Mouse (Mus musculus): ENCODE results near the gene Morc1. TPM values are rescaled to one million over a fixed set of nuclear protein-coding genes. Genes with fewer than 3 reads are reported as not detected.
A peak's percentile ranks its signal among the peaks of the same experiment; 100 is the strongest.

Gene Morc1
- polyA plus RNA-seq, 1 experiment from 2014 or later: not detected

DNA sequence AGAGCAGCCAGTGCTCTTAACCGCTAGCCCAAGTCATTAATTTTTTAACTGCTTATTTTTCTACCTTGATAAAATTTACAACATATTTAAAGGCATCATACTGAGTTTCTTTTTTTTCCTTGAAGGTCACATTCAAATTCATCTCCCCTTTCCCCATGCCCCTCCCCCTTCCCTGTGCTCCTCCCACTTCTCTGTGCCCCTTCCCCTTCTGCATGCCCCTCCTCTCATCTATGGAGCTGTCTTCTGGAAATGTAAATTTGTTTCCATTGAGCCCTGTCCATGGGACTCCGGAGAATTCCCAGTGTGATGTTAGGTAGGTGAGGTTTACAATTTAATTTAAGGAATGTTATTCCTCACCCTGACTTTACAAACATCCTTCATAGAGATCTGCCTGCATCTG is 180.4 kb downstream of the Morc1 start:
- no peak for DNase-seq (ENCODE audit: low spot score)
- Histone ChIP-seq H3K36me3 (replicated peaks) (no peaks in the 10 kb centered on the region), H3K9me3 (no peaks in the 10 kb centered on the region), H3K4me3 (no peak overlapping the region), H3K4me1 (no peaks in the 10 kb centered on the region), H3K27me3 (replicated peaks; ENCODE audit: low read depth, poor library complexity, severe bottlenecking) (no peaks in the 10 kb centered on the region), H3K27ac (replicated peaks) (no peak overlapping the region)
- whole genome bisulfite sequencing: 90% methylated on average over 2 of the region's 2 CpGs

DNA sequence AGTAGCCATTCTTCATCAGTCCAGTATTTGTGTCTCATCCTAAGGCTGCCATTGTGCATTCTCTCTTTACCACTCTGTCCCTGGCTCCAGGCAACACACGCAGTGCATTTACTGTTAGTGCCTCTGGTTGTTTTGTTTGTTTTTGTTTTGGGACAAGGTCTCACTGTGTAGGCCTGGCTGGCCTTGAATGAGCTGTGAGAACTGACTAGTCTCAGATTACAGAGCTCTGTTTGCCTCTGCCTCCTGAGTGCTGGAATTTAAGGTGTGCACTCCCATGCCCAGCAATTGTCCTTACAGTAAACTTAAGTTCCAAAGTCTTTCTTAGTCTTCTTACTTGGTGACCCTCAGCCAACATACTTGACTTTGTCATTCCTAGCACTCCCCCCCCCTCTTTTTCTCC is 182.7 kb downstream of the Morc1 start:
- no peaks in the 10 kb centered on the region for H3K4me1 ChIP-seq
- no peak for DNase-seq (ENCODE audit: low spot score)
- no peaks in the 10 kb centered on the region for H3K36me3 ChIP-seq (replicated peaks)
- no peak overlapping the region for H3K27ac ChIP-seq (replicated peaks)
- no peaks in the 10 kb centered on the region for H3K9me3 ChIP-seq
- 30% methylated on average over 1 of the region's 1 CpGs for WGBS
- H3K4me3 ChIP-seq: no peak overlapping the region
- no peaks in the 10 kb centered on the region for H3K27me3 ChIP-seq (replicated peaks; ENCODE audit: low read depth, poor library complexity, severe bottlenecking)

DNA sequence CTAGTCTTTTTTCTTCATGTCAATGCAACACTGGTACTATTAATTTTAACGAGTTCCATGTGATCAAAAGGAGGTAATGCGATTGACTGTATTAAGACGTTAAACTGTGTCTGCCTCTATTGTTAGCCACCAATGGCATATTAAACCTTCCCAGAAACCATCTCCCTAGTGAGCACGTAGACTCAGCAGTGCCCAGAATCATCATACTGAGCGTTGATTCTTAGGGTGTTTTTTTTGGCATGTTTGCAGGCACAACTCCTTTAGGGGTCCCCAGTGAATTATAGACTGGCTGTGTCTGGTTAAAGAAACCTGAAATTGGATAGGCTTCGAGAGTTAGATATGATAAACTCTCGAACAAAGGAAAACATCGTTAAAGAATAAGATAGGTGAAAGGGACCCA is 189.5 kb downstream of the Morc1 start:
- WGBS: 46% methylated on average over 8 of the region's 8 CpGs
- Histone ChIP-seq H3K9me3 (no peaks in the 10 kb centered on the region), H3K4me1 (peaks cover 6% of the 10 kb centered on the region; the same call in 1 of the 2 replicates), H3K4me3 (no peak overlapping the region), H3K36me3 (replicated peaks) (no peaks in the 10 kb centered on the region), H3K27me3 (replicated peaks; ENCODE audit: low read depth, poor library complexity, severe bottlenecking) (no peaks in the 10 kb centered on the region), H3K27ac (replicated peaks) (no peak overlapping the region)
- no peak for DNase-seq (ENCODE audit: low spot score)

DNA sequence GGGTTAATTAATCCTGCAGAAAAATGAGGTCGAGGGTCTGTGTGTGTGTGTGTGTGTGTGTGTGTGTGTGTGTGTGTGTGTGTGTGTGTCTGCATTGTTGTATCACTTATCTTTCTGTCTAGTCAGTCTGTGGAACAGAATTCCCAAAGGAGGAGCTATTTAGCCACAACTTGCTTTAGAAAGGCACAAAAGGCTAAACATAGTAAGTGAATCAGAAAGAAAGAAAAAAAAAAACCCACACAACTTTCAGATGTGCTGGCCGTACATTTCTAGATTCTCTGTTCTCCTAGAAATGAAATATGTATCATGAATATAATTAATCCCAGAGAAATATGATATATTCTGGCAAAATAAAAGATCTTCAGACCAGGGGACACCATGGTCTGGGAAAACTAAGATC is 190.0 kb downstream of the Morc1 start:
- Histone ChIP-seq H3K9me3 (no peaks in the 10 kb centered on the region), H3K4me1 (peaks cover 6% of the 10 kb centered on the region; the same call in 1 of the 2 replicates), H3K27me3 (replicated peaks; ENCODE audit: low read depth, poor library complexity, severe bottlenecking) (no peaks in the 10 kb centered on the region), H3K4me3 (no peak overlapping the region), H3K27ac (replicated peaks) (no peak overlapping the region), H3K36me3 (replicated peaks) (no peaks in the 10 kb centered on the region)
- DNase-seq (ENCODE audit: low spot score): peak; percentile 24
- 32% methylated on average over 2 of the region's 2 CpGs for WGBS

DNA sequence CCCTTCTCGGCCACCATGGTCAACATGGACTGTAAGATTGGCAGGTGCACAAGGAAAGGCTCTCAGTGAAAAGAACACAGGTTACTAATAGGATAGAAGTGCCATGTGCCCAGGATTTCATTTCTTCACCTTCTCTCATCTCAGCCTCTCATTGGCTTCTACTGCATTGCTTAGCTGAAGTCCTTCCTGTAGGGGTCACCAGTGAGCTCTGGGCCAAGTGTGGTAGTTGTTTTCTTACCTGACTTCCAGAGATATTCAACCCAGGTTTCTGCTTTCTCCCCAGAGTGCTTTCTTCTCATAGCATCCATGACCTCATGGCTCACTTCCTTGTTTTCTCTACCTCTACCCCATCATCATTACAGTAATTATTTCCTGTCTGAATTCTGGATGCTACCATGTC is 192.4 kb downstream of the Morc1 start:
- Histone ChIP-seq H3K27ac (replicated peaks) (no peak overlapping the region), H3K4me1 (peaks cover 6% of the 10 kb centered on the region; the same call in 1 of the 2 replicates), H3K9me3 (no peaks in the 10 kb centered on the region), H3K36me3 (replicated peaks) (no peaks in the 10 kb centered on the region), H3K4me3 (no peak overlapping the region), H3K27me3 (replicated peaks; ENCODE audit: low read depth, poor library complexity, severe bottlenecking) (no peaks in the 10 kb centered on the region)
- 83% methylated on average over 1 of the region's 1 CpGs for WGBS
- no peak for DNase-seq (ENCODE audit: low spot score)

DNA sequence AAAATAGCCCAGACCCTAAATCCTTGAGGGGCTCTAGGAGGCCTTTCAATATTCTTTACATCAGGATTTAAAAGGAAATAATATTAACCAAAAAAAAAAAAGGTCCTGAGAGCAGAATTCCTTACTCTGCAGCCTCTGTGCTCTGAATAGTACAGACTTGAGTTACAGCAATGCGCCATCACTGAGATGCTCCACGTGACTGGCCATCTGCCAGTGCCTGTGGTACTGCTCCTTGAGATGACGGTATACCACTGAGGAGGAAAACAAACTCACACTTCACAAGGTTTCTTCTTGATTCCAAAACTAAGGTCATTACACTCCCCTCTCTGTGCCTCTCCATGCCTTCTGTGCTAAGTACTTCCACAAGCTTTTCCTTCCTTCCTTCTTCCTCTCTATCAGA is 195.1 kb downstream of the Morc1 start:
- Histone ChIP-seq H3K9me3 (no peaks in the 10 kb centered on the region), H3K4me1 (no peaks in the 10 kb centered on the region), H3K27ac (replicated peaks) (no peak overlapping the region), H3K4me3 (no peak overlapping the region), H3K36me3 (replicated peaks) (no peaks in the 10 kb centered on the region), H3K27me3 (replicated peaks; ENCODE audit: low read depth, poor library complexity, severe bottlenecking) (no peaks in the 10 kb centered on the region)
- WGBS: 87% methylated on average over 3 of the region's 3 CpGs
- DNase-seq (ENCODE audit: low spot score): no peak

DNA sequence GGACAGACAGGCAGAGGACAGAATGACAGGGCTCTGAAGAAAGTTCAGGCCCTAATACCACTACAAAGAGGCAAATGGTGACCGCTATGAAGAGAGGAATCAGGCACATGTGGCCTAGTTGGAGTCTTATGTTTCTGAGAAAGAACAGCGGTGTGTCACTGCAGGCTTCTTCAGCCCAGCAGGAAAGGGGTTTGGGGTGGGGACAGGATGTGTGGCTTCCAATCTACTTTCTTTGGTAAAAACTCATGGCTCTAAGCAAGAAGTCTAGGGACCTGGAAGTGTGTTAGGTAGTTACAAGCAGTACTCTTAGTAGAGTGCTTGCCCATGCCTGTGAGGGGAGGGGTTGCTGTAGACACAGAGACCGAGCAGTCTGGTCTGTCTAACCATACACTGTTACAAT is 196.3 kb downstream of the Morc1 start:
- H3K9me3 ChIP-seq: no peaks in the 10 kb centered on the region
- WGBS: 90% methylated on average over 3 of the region's 3 CpGs

DNA sequence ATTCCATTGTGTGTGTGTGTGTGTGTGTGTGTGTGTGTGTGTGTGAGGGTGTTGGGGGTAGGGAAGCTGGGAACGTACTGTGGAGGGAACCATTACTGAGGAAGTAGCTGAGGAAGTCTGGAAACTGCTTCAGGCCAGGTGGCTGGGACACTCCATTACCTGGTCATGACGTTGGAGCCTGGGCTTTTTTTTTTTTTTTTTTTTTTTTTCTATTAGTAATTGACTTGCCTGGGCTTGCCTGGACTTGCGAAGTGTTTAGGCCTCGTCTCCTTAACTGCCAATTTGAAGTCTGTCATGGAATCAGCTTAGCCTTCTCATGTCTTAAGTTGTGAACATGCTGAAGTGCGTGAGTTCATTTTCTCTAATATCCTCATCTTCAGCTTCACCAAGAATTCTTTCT is 198.7 kb downstream of the Morc1 start:
- H3K4me3 ChIP-seq: no peak overlapping the region
- H3K27me3 ChIP-seq (replicated peaks; ENCODE audit: low read depth, poor library complexity, severe bottlenecking): no peaks in the 10 kb centered on the region
- no peaks in the 10 kb centered on the region for H3K9me3 ChIP-seq
- WGBS: 80% methylated on average over 5 of the region's 5 CpGs
- no peak for DNase-seq (ENCODE audit: low spot score)
- H3K4me1 ChIP-seq: no peaks in the 10 kb centered on the region
- H3K36me3 ChIP-seq (replicated peaks): no peaks in the 10 kb centered on the region
- H3K27ac ChIP-seq (replicated peaks): no peak overlapping the region

More for the DNA sequence above, 196.3 kb downstream of the Morc1 start:
- Histone ChIP-seq H3K27me3 (replicated peaks; ENCODE audit: low read depth, poor library complexity, severe bottlenecking) (no peaks in the 10 kb centered on the region), H3K36me3 (replicated peaks) (no peaks in the 10 kb centered on the region), H3K27ac (replicated peaks) (no peak overlapping the region), H3K4me1 (no peaks in the 10 kb centered on the region), H3K4me3 (no peak overlapping the region)
- DNase-seq (ENCODE audit: low spot score): no peak

DNA sequence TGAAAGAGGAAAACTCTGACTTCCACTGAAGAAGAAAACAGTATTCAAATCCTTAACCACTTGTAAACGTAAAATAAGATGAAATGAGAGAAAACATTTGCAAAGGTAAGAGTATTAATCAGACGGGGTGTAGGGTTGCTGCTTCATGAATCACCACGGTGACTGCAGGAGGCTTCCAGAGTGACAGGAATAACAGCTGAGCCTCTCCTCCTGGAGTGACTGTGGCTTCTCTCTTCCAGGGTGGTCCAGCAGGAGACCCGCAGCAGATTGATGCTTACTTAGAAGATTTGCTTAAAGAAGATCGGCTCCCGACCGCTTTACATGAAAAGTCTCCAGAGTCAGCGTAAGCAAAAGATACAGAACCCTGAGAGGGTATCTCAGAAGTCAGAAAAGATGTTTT is 199.4 kb downstream of the Morc1 start:
- Histone ChIP-seq H3K4me3 (no peak overlapping the region), H3K27ac (replicated peaks) (no peak overlapping the region), H3K36me3 (replicated peaks) (no peaks in the 10 kb centered on the region), H3K9me3 (no peaks in the 10 kb centered on the region), H3K4me1 (no peaks in the 10 kb centered on the region), H3K27me3 (replicated peaks; ENCODE audit: low read depth, poor library complexity, severe bottlenecking) (no peaks in the 10 kb centered on the region)
- 34% methylated on average over 8 of the region's 8 CpGs for WGBS
- DNase-seq (ENCODE audit: low spot score): no peak

DNA sequence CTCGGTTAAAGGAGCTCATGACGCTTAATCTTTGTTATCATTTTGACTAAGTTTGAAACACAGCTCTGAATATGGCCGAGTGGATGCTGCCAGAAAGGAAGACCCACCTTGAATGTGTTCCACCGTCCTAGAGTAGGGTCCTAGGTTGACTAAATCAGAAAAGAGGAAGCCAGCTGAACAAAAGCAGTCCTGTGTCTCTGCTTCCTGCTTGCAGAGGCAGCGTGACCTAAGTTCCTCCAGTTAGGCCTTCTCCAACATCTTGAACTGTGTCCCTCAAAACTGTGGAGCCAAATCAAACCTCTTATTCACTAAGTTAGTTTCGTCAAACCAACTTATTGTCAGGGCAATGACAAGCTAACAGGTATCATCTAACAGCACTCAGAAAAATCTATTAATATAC is 201.3 kb downstream of the Morc1 start:
- no peaks in the 10 kb centered on the region for H3K4me1 ChIP-seq
- no peaks in the 10 kb centered on the region for H3K9me3 ChIP-seq
- DNase-seq (ENCODE audit: low spot score): no peak
- H3K4me3 ChIP-seq: no peak overlapping the region
- no peaks in the 10 kb centered on the region for H3K27me3 ChIP-seq (replicated peaks; ENCODE audit: low read depth, poor library complexity, severe bottlenecking)
- WGBS: 88% methylated on average over 6 of the region's 6 CpGs
- H3K36me3 ChIP-seq (replicated peaks): no peaks in the 10 kb centered on the region
- H3K27ac ChIP-seq (replicated peaks): no peak overlapping the region

DNA sequence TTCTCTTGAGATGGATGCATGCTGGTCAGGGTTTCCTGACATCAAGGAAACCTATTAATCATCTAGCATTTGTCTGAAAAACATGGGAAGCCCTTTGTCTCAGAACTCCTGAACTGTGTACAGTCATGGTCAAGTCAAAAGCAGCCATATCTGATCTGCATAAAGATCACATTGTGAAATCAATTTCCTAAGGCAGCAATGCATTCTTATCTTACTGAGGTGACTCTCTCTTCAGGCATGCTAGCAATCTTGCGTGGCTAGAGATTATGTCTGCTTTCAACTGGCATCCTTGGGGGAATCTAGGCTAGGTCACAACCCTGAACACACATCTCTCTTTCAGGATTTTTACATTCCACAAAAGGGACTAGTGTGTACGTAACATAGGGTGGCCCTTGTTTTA is 215.2 kb downstream of the Morc1 start:
- 0 out of 2 replicates have a peak, but pooled peaks cover 3% of the 10 kb centered on the region for H3K4me1 ChIP-seq
- H3K4me3 ChIP-seq: no peak overlapping the region
- H3K27ac ChIP-seq (replicated peaks): no peak overlapping the region
- H3K27me3 ChIP-seq (replicated peaks; ENCODE audit: low read depth, poor library complexity, severe bottlenecking): no peaks in the 10 kb centered on the region
- H3K36me3 ChIP-seq (replicated peaks): no peaks in the 10 kb centered on the region
- no peaks in the 10 kb centered on the region for H3K9me3 ChIP-seq
- WGBS: 76% methylated on average over 2 of the region's 2 CpGs
- DNase-seq (ENCODE audit: low spot score): no peak

DNA sequence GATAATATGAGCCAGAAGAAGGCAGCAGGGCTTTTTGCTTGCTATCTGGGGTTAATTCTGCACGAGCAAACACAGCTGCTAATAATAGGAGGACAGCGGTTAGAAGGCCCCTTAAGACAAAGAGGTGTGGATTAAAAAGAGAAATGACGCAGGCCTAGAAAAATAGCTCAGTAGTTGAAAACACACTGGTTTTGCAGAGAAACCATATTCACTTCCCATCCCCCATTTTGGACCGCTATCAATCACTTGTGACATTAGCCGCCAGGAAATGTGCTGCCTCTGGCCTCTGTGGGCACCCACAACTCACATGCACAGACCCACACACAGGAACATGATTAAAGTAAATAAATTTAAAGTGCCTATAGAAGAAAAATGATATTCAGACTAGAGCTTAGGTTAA is 240.7 kb downstream of the Morc1 start:
- no peak overlapping the region for H3K4me3 ChIP-seq
- no peaks in the 10 kb centered on the region for H3K36me3 ChIP-seq (replicated peaks)
- 72% methylated on average over 5 of the region's 5 CpGs for WGBS
- DNase-seq (ENCODE audit: low spot score): no peak
- no peaks in the 10 kb centered on the region for H3K27me3 ChIP-seq (replicated peaks; ENCODE audit: low read depth, poor library complexity, severe bottlenecking)
- no peak overlapping the region for H3K27ac ChIP-seq (replicated peaks)
- no peaks in the 10 kb centered on the region for H3K4me1 ChIP-seq
- no peaks in the 10 kb centered on the region for H3K9me3 ChIP-seq

DNA sequence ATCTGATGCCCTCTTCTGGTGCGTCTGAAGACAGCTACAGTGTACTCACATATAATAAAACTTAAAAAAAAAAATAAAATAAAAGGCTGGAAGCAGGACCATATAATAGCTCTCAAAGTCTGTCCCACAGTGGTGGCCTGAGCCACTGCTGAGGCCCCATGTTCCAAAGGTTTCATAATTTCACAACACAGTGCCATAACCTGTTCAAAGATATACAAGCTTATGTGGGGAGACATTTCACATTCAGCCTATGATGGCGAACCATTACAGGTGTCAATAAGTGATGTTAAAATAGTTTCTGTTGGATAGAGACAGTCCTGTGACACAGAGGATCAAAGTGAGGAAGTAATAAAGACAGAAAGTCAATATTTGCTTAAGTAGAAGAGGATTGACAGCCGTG is 241.6 kb downstream of the Morc1 start:
- DNase-seq (ENCODE audit: low spot score): no peak
- Histone ChIP-seq H3K9me3 (no peaks in the 10 kb centered on the region), H3K27ac (replicated peaks) (no peak overlapping the region), H3K4me1 (no peaks in the 10 kb centered on the region), H3K4me3 (no peak overlapping the region), H3K36me3 (replicated peaks) (no peaks in the 10 kb centered on the region), H3K27me3 (replicated peaks; ENCODE audit: low read depth, poor library complexity, severe bottlenecking) (no peaks in the 10 kb centered on the region)
- 85% methylated on average over 3 of the region's 3 CpGs for WGBS

DNA sequence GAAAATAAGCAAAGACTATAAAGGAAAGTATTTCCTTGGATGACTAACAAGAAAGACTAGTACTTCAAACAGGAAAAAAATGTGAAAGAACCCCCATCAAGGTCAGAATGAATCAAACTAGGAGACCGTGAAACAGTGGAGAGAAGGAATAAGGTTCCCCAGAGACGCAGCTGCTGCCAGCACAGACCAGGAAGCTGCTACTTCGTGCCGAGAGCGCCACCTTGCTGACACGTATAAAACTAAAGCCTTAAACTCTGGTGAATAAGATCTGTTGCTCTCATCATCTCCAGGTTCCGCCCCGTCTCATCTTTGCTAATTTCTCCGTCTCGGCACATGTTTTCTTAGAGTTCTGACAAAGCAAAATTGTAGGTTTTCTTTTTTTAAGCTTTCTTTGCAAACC is 244.6 kb downstream of the Morc1 start:
- no peaks in the 10 kb centered on the region for H3K36me3 ChIP-seq (replicated peaks)
- no peaks in the 10 kb centered on the region for H3K9me3 ChIP-seq
- H3K4me1 ChIP-seq: no peaks in the 10 kb centered on the region
- DNase-seq (ENCODE audit: low spot score): peak; percentile 75
- WGBS: 25% methylated on average over 10 of the region's 10 CpGs
- no peak overlapping the region for H3K4me3 ChIP-seq
- H3K27ac ChIP-seq (replicated peaks): no peak overlapping the region
- no peaks in the 10 kb centered on the region for H3K27me3 ChIP-seq (replicated peaks; ENCODE audit: low read depth, poor library complexity, severe bottlenecking)

Data from embryonic facial prominence, embryonic 10.5 days (tissue).